Mouse (Mus musculus): ENCODE results near the gene Tenm2.

Tenm2 gene

DNA sequence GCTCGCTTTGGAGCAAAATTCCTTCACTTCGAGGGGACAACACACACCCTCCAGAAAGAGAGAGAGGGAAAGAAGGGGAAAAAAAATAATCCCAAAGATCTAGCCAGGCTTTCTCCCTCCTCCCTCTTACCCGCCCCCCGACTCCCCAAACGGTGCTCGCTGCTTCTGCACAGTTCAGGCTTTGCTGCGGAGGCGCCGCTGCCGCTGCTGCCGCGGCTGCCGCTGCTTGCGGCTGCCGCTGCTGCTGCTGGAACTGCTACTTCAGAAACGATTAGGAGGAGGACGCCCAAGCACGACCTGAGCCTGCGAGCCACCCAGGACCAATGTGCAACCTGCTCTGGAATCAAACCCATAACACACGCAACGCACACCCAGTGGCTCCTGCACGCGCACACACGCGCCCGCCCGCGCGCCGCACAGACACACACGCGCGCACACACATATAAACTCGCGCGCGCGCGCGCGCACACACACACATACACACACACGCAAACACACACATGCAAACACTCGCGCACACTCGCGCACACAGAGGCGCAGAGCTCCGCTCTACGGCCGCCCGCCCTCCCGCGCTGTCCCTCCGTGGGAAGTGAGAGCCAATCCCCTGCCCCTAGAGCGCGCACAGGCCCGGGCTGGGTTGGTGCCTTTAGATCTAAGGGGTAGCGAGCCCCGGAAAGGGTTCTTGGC is at the start of gene Tenm2:
Tenm2 (minus strand) TSS at position 51 of the 687 bp plus-strand sequence.
- no peak for DNase-seq (ENCODE audit: low read depth in 1 of 2, low spot score in 2 of 2)

DNA sequence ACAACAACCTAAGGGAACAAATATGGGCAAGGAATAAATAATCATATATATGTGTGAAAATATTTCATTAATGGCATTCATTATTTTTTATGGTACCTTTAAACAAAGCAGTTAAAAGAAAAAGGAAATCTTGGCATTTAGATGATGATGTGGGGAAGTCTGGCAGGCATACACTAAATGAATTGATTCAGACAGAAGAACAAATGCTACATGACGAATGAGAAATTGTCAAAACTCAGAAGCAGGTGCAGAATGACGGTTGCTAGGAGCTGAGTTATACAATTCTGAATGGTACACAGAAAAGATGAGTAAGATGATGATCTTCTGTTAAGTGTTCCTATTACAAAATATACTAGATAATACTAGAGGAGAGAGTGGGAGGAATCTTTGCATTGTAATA is 49.4 kb upstream of the Tenm2 start:
- no peak for DNase-seq (ENCODE audit: low read depth in 1 of 2, low spot score in 2 of 2)

DNA sequence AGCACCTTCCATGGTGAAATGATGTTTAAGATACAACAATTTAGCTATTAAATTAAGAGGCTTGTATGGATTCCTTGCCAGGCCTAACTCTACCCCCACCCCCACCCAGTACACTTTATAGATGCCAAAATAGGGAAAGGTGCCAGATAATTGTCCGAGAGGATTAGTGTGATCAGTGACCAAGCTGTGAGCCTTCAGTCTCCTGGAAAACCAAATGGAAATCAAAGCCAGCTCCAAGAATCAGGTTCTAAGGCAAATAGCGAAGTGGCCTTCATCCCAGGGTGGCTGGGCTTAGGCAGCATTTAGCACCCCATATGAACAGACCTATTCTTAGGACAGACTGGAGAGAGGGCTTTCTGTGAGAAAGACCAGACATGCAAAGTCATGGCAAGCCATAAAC is 13.0 kb upstream of the Tenm2 start:
- no peak for DNase-seq (ENCODE audit: low read depth in 1 of 2, low spot score in 2 of 2)

DNA sequence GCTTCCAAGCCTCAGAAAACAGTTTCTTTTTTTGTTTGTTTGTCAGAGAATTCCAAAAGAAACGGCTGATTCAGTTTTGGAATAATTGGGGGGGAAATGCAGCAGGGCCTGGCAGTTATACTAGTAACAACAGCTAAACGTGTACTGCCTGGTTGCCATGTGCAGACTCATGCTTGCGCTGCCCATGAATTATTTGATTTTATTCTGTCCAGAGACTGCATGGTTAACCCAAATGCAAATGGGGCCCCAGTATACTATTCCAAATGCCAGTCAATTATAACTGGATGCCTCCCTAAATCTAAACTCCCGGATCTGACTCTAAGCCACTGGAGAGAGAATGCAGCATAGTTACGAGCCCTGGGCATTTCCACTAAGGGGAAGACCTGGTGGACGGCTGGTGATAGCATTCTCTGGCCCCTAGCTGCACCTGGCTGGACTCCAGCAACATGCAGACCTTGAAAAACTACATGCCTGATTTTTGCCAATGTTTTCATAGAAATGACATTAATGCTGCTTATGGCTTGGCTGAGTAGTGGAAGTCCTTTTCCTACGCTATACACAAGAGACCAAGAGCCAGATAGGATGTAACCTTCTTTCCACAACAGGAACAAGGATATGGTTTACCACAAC is 1.4 kb upstream of the Tenm2 start:
- DNase-seq (ENCODE audit: low read depth in 1 of 2, low spot score in 2 of 2) = no peak

DNA sequence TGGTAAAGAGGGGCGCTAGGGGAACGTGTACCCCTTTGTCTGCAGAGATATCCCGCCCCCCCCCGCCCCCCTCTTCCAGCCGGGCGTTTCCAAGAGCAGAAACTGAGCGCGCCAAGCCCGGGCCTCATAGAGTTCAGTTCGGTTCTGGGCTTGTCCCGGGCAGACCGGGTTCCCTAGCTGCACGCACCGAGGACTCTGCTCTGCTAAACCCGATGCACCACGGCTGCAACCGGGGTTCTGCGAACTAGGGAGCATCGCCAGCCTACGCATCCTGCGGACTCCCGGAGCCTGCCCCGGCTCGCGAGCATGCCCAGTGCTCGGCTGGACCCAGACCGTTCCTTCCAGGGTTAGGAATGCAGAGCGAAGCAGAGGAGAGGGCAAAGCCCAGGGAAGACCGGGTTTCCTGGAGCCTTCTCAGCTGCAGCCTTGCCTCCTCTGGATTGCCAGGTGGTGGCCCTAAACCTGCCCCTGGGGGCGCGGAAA is 878 bp upstream of the Tenm2 start:
- no peak for DNase-seq (ENCODE audit: low read depth in 1 of 2, low spot score in 2 of 2)

DNA sequence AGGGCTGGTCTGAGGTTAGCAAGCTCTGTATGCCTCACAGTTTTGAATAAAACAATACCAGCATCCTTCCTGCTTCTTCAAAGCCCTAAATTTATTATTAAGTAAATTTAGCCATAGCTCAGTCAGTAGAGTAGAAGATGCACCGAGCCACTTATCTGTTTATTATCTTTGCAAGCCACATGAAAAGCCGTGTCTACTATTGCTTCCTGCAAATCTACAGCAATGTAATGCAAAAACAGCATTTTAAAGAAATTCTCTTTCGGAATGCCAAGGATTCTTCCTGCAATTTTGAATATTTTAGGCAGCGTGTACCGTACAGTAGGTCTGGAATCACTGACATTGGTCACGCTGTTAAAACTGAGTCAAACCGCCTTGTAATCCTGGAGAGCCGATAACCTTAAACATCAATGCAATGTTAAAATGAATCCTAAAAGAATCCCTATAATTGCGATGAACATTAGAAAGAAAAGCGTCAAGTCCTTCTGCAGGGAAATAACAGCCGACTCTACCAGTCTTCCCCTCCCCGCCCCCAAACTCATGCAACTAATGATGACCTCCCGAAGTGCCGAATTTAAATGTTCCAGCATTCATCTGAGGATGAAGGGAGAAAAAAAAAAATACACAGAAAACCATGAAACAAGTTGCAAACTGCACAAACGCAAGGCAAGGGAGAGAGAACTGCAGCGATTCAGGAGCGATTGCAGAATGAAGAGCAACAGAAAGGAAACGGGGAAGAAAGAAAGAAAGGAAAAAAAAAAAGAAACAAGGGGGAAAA is 556 bp downstream of the Tenm2 start:
- DNase-seq (ENCODE audit: low read depth in 1 of 2, low spot score in 2 of 2) = no peak

DNA sequence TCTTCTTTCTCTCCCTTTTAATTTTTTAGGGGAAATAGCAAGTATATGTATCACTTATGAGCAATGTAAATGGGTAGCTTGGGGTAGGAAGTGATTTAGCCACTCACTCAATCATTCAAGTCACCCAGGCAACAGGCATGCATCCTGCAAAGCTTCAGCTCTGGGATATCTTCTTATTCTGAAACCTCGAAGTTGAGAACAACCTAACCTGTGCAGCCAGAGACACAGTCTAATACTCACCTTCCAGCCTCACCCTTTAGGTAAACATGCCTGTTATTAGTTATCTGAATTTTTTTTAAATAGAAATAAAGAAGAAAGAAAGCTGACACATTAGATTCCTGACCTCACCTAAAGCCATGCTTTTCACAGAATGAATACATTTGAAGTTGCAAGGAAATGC is 8.4 kb downstream of the Tenm2 start:
- DNase-seq (ENCODE audit: low read depth in 1 of 2, low spot score in 2 of 2) = no peak

DNA sequence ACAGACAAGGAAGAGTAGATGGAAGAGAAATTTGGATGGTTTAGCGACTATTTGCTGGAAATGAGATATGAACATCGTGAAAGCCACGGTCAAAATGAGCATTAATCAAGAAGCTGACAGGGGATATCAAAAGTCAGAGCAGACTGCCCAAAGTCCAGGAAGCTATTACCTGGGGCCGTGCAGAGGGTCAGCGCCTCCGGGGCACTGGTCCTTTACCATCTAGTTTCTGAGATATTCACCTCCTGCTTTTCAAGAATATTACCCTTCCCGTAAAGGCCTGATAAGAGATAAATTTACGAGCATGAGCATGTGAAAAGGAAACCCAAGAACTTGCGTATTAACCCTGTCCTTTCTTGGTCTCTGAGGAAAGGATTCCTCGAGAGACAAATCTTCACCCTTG is 8.8 kb downstream of the Tenm2 start:
- no peak for DNase-seq (ENCODE audit: low read depth in 1 of 2, low spot score in 2 of 2)

DNA sequence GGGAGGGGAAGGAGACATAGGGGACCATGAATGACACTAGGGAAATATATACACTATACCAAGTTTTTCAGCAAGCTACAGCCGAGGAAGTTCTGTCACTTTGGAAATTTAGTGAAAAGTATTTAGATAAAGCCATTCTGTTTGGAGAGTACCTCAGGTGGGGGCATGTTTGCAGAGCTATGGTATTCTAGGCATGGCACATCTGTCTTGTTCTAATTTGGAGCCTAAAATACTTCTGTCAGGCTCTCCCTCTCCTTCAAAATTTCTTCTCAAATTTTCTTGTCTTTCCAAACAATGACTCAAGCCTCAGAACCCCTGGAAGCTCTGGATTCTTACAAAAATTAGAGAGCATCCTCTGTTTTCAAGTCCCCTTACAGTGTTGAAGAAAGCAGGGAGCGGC is 13.0 kb downstream of the Tenm2 start:
- DNase-seq (ENCODE audit: low read depth in 1 of 2, low spot score in 2 of 2) = no peak

DNA sequence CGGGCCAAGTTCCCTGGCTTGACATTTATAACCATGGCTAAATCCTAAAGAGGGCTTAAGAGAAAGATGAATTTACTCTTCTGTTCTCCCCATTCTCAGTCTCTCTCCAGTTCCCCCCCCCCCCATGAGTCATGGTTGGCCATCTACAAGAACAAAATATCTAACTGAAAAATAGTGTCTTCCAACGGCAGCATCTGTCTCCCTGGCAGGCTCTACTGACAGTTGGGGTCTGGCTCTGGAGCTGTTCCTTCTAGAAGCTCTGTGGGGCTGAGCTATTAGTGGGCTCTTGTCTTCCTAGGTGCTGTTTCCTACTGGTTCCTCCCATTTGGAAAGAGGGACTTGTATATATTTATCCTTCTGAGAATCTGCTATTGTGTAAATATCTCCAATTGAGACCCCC is 13.7 kb downstream of the Tenm2 start:
- no peak for DNase-seq (ENCODE audit: low read depth in 1 of 2, low spot score in 2 of 2)

DNA sequence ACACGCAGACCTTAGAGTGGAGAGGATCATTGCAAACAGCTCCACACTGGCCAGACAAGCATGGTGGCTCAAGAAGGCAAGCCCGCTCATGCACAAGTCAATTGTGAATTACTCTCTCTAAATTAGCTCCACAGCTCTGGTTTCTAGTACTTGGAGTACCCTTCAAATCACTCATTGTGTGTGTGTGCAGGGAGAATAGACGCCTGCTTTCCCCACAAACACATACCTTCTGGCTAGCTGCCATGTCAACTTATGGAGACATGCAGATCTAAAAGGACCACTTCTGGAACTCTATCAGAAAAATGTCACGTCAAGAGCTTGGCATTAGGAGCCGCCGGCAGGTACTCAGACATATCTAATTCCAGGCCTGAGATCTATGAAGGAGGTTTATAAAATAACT is 14.8 kb downstream of the Tenm2 start:
- no peak for DNase-seq (ENCODE audit: low read depth in 1 of 2, low spot score in 2 of 2)

DNA sequence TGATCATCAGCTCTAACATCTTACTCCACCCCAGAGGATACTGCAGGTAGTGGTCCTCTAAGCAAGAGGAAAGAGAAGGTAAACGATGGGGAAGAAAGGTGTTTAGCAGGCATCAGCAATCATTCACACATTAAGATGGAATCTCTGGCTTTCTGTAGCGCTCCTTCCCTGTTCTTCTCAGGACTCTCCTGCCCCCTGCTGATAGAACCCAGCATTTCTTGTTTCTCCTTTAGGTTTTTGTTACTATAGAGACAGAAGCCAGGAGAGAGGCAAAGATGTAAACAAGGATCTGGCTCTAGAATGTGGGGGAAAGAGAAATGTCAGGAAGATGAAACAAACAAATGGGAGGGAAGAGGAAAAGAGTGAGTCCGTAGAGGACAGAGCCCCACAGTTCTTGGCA is 49.6 kb downstream of the Tenm2 start:
- DNase-seq (ENCODE audit: low read depth in 1 of 2, low spot score in 2 of 2) = no peak

DNA sequence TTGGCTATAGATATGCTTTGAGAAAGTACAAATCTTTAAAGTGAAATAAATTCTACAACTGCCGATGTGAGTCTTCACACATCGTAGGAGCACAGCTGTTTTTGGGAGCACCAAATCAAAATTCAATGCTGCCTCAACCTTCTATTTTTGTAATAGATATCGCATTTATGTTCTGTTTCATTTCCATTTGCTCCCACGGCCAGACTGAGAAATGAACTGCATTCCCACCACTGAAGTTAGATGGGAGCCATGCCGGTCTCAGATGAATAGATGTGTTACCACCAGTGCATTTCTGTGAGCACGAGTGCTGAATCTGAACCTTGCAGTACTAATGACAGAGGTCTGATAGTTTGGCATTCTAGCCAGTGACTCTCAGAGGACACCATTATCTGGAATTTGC is 58.3 kb downstream of the Tenm2 start:
- DNase-seq (ENCODE audit: low read depth in 1 of 2, low spot score in 2 of 2) = no peak

DNA sequence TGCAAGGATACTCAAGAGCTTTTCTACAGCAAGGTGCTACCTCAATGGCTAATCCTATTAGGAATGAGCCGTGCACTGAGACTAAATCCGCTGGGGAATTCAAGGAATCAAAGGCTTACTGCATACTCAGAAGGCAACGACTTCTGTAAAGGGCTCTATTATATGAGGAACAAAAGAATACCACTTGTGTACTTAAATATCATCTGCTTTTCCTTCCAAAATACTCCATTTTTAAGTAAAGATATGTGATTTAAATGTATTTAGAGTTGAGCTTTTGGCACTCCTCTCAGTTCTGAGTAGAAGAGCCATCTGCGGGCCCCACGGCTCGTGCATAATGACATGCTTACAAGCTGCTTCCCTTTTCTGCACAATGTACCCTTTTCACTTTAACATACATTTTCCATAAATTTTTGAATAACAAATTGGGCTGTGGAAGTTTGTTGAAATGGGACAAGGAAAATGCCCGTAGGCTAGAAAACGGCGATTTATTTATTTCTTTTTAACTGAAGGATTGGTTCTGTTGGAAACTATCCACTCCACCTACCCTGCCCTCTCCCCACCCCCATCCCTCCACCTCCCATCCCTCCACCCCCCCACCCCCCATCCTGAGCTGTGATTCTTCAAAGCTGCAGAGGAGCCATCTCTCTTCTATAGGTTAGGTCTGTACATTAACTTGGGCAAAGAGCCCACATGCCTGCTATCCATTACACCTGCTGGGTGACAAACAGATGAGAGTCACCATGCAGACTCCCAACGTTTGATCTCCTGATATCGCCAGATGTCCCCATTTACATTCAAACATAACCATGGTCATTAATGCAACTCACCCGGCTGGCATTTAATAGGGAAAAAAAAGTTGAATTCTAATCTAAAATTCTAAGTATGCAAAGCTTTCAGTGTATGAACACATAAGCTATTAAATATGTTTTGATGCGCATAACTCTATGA is 81.6 kb downstream of the Tenm2 start:
- no peak for DNase-seq (ENCODE audit: low read depth in 1 of 2, low spot score in 2 of 2)

DNA sequence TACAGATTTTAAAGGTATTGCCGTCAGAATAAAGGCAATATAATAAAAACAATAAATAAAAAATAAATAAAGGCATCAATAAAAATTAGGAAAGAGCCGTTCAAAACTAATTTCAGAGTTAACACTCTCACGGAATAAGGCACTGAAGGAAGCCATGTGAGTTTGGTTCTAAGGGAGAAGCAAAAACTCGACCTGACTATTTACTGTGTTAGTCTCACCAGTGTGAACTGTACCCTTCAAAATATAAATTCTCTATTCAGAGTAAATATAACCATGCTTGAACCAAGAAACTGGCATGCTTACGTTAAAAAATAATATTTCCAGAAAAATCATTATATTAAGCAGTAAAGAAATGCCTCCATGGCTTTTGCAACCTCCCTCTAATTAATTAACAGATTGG is 82.4 kb downstream of the Tenm2 start:
- no peak for DNase-seq (ENCODE audit: low read depth in 1 of 2, low spot score in 2 of 2)

DNA sequence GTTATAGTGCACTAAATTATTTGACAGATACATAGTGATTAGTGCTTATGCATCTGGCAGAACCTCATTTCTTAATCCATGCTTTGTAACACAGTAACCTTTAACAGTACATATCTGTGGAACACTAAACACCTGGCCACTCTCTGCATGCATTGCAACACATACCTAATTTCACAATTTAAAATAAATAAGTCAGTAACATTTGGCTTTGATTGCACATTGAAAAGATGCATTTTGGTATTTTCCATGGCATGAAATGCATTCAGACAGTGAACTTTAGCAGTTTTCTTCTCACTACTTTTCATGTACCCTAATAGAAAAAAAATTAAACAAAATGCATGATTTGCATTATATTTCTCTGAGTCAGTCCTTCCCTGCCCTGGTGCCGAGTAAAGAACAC is 85.8 kb downstream of the Tenm2 start:
- DNase-seq (ENCODE audit: low read depth in 1 of 2, low spot score in 2 of 2) = no peak

DNA sequence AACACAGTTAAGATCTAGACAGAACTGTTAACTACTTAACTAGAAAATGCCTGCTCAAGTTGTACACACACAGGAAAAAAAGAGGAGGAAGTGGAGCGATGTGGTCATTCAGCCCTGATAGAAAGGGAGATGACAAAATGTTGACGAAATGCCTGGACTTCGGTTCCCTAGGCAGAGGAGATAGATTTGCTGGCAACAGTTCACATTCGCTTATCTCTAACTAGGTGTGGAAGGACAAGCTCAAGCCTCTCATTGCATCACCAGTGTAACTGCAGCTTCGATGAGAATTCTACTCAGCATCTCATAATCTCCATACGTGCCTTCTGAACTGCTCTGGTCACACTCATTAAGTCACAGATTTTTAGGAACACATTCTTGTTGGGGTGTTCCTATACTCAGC is 91.8 kb downstream of the Tenm2 start:
- DNase-seq (ENCODE audit: low read depth in 1 of 2, low spot score in 2 of 2) = no peak

DNA sequence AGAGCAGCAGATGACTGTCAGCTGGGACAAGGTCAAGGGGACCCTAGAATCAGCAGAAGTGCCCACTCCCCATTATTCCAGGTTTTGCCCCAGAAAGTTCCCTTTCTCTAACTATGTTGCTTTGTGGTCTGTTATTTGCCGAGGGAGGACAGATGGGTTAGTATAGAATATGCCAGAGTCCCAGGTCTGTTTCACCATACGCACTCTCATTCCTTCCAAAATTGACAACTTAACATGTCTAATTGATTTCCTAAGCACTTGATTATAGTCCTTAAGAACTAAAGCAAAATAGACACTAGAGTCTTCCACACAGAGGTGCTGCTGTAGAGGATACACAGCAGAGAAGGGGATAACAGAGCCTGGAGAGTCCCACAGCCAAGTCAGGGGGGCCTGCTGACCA is 92.3 kb downstream of the Tenm2 start:
- DNase-seq (ENCODE audit: low read depth in 1 of 2, low spot score in 2 of 2) = no peak

DNA sequence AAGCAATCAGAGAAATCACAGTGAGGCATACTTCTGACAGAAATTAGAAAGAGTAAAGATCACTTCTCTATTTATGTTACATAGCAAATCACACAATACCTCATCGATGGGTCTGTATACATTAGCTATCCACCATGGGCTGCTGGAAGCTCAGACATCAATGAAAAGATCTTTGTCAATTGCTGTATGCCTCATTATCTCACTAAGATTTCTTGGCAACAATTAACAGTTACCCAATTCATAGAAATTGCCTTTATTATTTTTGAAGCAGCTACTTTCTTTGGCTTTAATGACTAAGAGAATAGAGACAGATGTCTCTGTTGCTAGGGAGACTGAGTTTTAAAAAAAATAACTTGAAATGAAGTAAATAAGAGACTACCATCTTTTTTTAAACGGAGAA is 106.9 kb downstream of the Tenm2 start:
- no peak for DNase-seq (ENCODE audit: low read depth in 1 of 2, low spot score in 2 of 2)

DNA sequence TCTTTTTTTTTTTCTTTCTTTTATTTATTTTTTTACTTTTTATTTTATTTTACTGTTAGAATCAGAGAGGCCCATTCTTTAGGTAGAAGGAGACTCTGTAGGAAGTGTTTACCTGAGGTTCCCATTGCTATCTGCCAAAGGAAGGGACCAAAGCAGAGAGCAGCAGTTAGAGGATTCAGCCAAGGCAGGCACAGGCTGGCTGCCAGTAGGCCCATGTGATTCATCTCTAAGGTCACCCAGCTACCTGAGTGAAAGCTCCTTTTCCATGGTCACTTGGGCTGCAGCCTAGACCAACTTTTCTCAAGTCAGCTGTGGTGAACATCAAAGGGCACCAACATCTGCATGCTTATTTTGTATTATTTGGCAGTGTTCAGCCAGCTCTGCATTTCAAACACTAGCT is 117.7 kb downstream of the Tenm2 start:
- DNase-seq (ENCODE audit: low read depth in 1 of 2, low spot score in 2 of 2) = no peak

DNA sequence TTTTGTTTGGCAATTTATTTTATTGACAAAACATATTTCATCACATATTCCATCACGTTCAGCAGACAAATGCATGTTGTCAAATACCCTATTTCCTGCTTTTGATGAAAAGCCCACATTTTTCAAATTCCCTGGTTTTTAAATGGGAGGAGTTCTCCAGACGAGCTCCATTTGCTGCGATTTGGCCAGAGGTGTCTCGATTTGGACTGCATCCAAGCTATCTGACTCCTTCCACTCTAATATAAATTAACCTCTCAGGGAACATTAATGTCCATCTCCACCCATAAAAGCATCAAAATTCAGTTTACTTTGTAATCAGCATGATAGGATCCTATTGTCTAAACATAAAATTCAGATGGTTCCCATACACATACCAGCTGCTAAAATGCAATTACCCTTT is 120.6 kb downstream of the Tenm2 start:
- DNase-seq (ENCODE audit: low read depth in 1 of 2, low spot score in 2 of 2) = no peak

All from monocyte, adult 2 months (primary cell).